Mouse (Mus musculus): Measurements from ENCODE around the gene Cdh15. TPM values are rescaled to one million over a fixed set of nuclear protein-coding genes. Genes with fewer than 3 reads are reported as not detected.

The Cdh15 gene
- polyA plus RNA-seq, 1 experiment from 2014 or later = 1.8 TPM

GRCm38 (mm10) chr8:122854388-122854787, 6.6 kb downstream of the Cdh15 start:
- H3K4me3 ChIP-seq (ENCODE audit: low read length) = no peak overlapping the region
- H3K4me2 ChIP-seq (replicated peaks; ENCODE audit: low read depth, low read length) = no peak overlapping the region
- no peak overlapping the region for H3K9ac ChIP-seq (replicated peaks; ENCODE audit: low read length)

GRCm38 (mm10) chr8:122855123-122855522, 7.4 kb downstream of the Cdh15 start:
- Histone ChIP-seq H3K36me3 (ENCODE audit: insufficient read depth, low read length) (no peaks in the 10 kb centered on the region), H3K27me3 (ENCODE audit: insufficient read depth, low read length) (no peaks in the 10 kb centered on the region), H3K4me3 (ENCODE audit: low read length) (no peak overlapping the region), H3K4me2 (replicated peaks; ENCODE audit: low read depth, low read length) (no peak overlapping the region), H3K9me3 (ENCODE audit: low read length) (no peaks in the 10 kb centered on the region), H3K9ac (replicated peaks; ENCODE audit: low read length) (no peak overlapping the region), H3K27ac (ENCODE audit: low read length) (no peak overlapping the region), H3K4me1 (ENCODE audit: insufficient read depth, low read length) (peaks cover 5% of the 10 kb centered on the region; the same call in 1 of the 2 replicates)
- no peak for ATAC-seq (ENCODE audit: low FRiP score, low TSS enrichment)
- WGBS = 77% methylated on average over 4 of the region's 4 CpGs

More at GRCm38 (mm10) chr8:122854388-122854787, 6.6 kb downstream of the Cdh15 start:
- no peak for ATAC-seq (ENCODE audit: low FRiP score, low TSS enrichment)
- no peaks in the 10 kb centered on the region for H3K27me3 ChIP-seq (ENCODE audit: insufficient read depth, low read length)
- H3K9me3 ChIP-seq (ENCODE audit: low read length) = no peaks in the 10 kb centered on the region
- H3K4me1 ChIP-seq (ENCODE audit: insufficient read depth, low read length) = peaks cover 5% of the 10 kb centered on the region; the same call in 1 of the 2 replicates
- no peak overlapping the region for H3K27ac ChIP-seq (ENCODE audit: low read length)
- no peaks in the 10 kb centered on the region for H3K36me3 ChIP-seq (ENCODE audit: insufficient read depth, low read length)
- 85% methylated on average over 7 of the region's 7 CpGs for WGBS

DNA sequence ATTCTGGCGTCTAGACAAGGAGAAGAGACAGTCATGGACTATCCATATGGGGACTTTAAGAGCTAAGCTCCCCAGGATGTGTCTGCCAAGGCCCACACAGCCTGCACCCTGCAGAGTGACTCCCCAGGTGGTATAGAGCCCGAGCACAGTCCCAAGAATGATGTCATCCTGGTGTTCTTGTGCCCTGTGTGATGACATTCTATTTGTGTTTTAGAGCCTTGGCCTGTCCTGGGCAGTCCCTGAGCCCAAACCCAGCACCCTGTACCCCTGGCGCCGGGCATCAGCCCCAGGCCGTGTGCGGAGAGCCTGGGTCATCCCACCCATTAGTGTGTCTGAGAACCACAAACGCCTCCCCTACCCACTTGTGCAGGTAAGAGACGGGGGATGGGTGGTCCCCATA, 8.5 kb downstream of the Cdh15 start:
- H3K27me3 ChIP-seq (ENCODE audit: insufficient read depth, low read length) = no peaks in the 10 kb centered on the region
- no peak overlapping the region for H3K9ac ChIP-seq (replicated peaks; ENCODE audit: low read length)
- WGBS = 82% methylated on average over 8 of the region's 8 CpGs
- H3K36me3 ChIP-seq (ENCODE audit: insufficient read depth, low read length) = no peaks in the 10 kb centered on the region
- peaks cover 5% of the 10 kb centered on the region; the same call in 1 of the 2 replicates for H3K4me1 ChIP-seq (ENCODE audit: insufficient read depth, low read length)
- H3K4me2 ChIP-seq (replicated peaks; ENCODE audit: low read depth, low read length) = no peak overlapping the region
- H3K27ac ChIP-seq (ENCODE audit: low read length) = no peak overlapping the region
- no peak for ATAC-seq (ENCODE audit: low FRiP score, low TSS enrichment)
- no peak overlapping the region for H3K4me3 ChIP-seq (ENCODE audit: low read length)
- no peaks in the 10 kb centered on the region for H3K9me3 ChIP-seq (ENCODE audit: low read length)

DNA sequence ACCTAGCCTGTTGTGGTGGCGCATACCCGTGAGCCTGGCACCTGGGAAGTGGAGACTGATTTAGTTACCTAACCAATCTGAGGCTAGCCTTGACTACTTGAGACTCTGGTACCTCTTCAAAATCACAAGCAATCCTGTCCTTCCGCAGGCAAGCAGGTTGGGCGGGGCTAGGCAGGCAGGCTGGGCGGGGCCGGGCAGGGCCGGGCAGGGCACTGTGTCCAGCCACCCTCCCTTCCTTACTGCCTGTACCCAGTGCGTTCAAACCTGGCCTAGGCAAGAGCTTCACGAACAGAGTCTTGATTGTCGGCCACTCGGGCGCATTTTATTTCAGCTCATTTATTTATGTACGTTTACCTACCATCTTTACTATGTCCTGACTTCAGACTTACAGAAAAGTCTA, 12.1 kb downstream of the Cdh15 start:
- Histone ChIP-seq H3K9ac (replicated peaks; ENCODE audit: low read length) (no peak overlapping the region), H3K27me3 (ENCODE audit: insufficient read depth, low read length) (no peaks in the 10 kb centered on the region), H3K4me2 (replicated peaks; ENCODE audit: low read depth, low read length) (no peak overlapping the region), H3K9me3 (ENCODE audit: low read length) (peaks cover 8% of the 10 kb centered on the region; the same call in 1 of the 2 replicates), H3K4me3 (ENCODE audit: low read length) (no peak overlapping the region), H3K27ac (ENCODE audit: low read length) (no peak overlapping the region), H3K4me1 (ENCODE audit: insufficient read depth, low read length) (0 out of 2 replicates have a peak, but pooled peaks cover 4% of the 10 kb centered on the region), H3K36me3 (ENCODE audit: insufficient read depth, low read length) (no peaks in the 10 kb centered on the region)
- ATAC-seq (ENCODE audit: low FRiP score, low TSS enrichment) = no peak
- WGBS = 57% methylated on average over 13 of the region's 13 CpGs

- Histone ChIP-seq H3K27ac (ENCODE audit: low read length) (no peak overlapping the region), H3K36me3 (ENCODE audit: insufficient read depth, low read length) (no peaks in the 10 kb centered on the region), H3K4me1 (ENCODE audit: insufficient read depth, low read length) (0 out of 2 replicates have a peak, but pooled peaks cover 4% of the 10 kb centered on the region), H3K9ac (replicated peaks; ENCODE audit: low read length) (peak overlapping the region; percentile 29; the same call in 1 of the 2 replicates), H3K4me2 (replicated peaks; ENCODE audit: low read depth, low read length) (peak overlapping the region; percentile 45), H3K9me3 (ENCODE audit: low read length) (peaks cover 21% of the 10 kb centered on the region; the same call in 1 of the 2 replicates), H3K27me3 (ENCODE audit: insufficient read depth, low read length) (no peaks in the 10 kb centered on the region), H3K4me3 (ENCODE audit: low read length) (peak overlapping the region; percentile 24)
- WGBS = 44% methylated on average over 26 of the region's 26 CpGs
- ATAC-seq (ENCODE audit: low FRiP score, low TSS enrichment) = no peak
Observed at GRCm38 (mm10) chr8:122864719-122865129, 17.0 kb downstream of the Cdh15 start.

DNA sequence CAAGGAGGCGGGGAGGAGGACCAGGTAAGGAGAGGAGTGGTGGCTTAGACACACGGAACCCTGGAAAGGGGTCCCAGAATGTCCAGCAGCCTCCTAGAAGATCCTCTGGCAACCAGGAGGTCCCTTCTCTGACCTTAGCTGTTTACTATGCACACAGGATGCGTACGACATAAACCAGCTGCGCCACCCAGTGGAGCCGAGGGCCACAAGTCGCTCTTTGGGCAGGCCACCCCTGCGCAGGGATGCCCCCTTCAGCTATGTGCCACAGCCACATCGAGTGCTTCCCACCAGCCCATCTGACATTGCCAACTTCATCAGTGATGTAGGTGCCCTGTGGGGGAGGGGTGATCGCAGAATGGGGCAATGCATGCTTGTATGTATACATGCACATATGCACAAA, 17.7 kb downstream of the Cdh15 start:
- Histone ChIP-seq H3K4me3 (ENCODE audit: low read length) (peak overlapping the region; percentile 24; the same call in 1 of the 2 replicates), H3K4me1 (ENCODE audit: insufficient read depth, low read length) (0 out of 2 replicates have a peak, but pooled peaks cover 4% of the 10 kb centered on the region)
- 66% methylated on average over 10 of the region's 10 CpGs for WGBS

GRCm38 (mm10) chr8:122866231-122866630, 18.5 kb downstream of the Cdh15 start:
- Histone ChIP-seq H3K9me3 (ENCODE audit: low read length) (peaks cover 21% of the 10 kb centered on the region; the same call in 1 of the 2 replicates), H3K4me2 (replicated peaks; ENCODE audit: low read depth, low read length) (no peak overlapping the region), H3K4me1 (ENCODE audit: insufficient read depth, low read length) (0 out of 2 replicates have a peak, but pooled peaks cover 6% of the 10 kb centered on the region), H3K27me3 (ENCODE audit: insufficient read depth, low read length) (no peaks in the 10 kb centered on the region), H3K36me3 (ENCODE audit: insufficient read depth, low read length) (no peaks in the 10 kb centered on the region), H3K27ac (ENCODE audit: low read length) (no peak overlapping the region), H3K4me3 (ENCODE audit: low read length) (no peak overlapping the region), H3K9ac (replicated peaks; ENCODE audit: low read length) (no peak overlapping the region)
- ATAC-seq (ENCODE audit: low FRiP score, low TSS enrichment) = no peak
- 85% methylated on average over 8 of the region's 8 CpGs for whole genome bisulfite sequencing

More for the DNA sequence above, 17.7 kb downstream of the Cdh15 start:
- Histone ChIP-seq H3K27ac (ENCODE audit: low read length) (no peak overlapping the region), H3K36me3 (ENCODE audit: insufficient read depth, low read length) (no peaks in the 10 kb centered on the region), H3K9ac (replicated peaks; ENCODE audit: low read length) (no peak overlapping the region), H3K27me3 (ENCODE audit: insufficient read depth, low read length) (no peaks in the 10 kb centered on the region), H3K9me3 (ENCODE audit: low read length) (peaks cover 21% of the 10 kb centered on the region; the same call in 1 of the 2 replicates), H3K4me2 (replicated peaks; ENCODE audit: low read depth, low read length) (peak overlapping the region; percentile 45)
- no peak for ATAC-seq (ENCODE audit: low FRiP score, low TSS enrichment)

DNA sequence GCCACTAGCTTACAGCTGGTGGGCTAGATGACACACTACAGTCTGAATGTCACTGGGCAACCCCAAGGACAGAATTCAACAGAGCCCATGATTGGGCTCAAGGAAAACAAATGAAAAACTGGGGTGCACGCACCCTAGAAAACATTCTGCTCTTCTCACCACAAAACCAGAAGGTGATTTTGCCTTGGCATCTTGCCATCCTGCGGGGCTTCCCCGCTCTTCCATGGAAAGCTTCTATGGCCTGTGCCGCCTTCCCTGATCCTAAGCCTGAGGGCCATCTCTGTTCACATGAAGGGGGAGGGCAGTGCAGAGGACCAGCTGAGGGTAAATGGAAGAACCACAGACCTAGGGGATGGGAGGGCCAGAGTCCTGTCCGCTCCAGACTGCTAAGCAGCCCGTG, 20.2 kb downstream of the Cdh15 start:
- 86% methylated on average over 6 of the region's 6 CpGs for WGBS
- peaks cover 21% of the 10 kb centered on the region; the same call in 1 of the 2 replicates for H3K9me3 ChIP-seq (ENCODE audit: low read length)
- no peak for ATAC-seq (ENCODE audit: low FRiP score, low TSS enrichment)
- H3K27ac ChIP-seq (ENCODE audit: low read length) = no peak overlapping the region
- H3K4me1 ChIP-seq (ENCODE audit: insufficient read depth, low read length) = 0 out of 2 replicates have a peak, but pooled peaks cover 6% of the 10 kb centered on the region
- no peak overlapping the region for H3K9ac ChIP-seq (replicated peaks; ENCODE audit: low read length)
- H3K36me3 ChIP-seq (ENCODE audit: insufficient read depth, low read length) = no peaks in the 10 kb centered on the region
- H3K4me3 ChIP-seq (ENCODE audit: low read length) = no peak overlapping the region
- H3K4me2 ChIP-seq (replicated peaks; ENCODE audit: low read depth, low read length) = no peak overlapping the region
- H3K27me3 ChIP-seq (ENCODE audit: insufficient read depth, low read length) = no peaks in the 10 kb centered on the region

GRCm38 (mm10) chr8:122870377-122870863, 22.7 kb downstream of the Cdh15 start:
- WGBS = 19% methylated on average over 31 of the region's 31 CpGs
- Histone ChIP-seq H3K4me2 (replicated peaks; ENCODE audit: low read depth, low read length) (peak overlapping the region; percentile 43), H3K27me3 (ENCODE audit: insufficient read depth, low read length) (no peaks in the 10 kb centered on the region), H3K4me1 (ENCODE audit: insufficient read depth, low read length) (0 out of 2 replicates have a peak, but pooled peaks cover 2% of the 10 kb centered on the region), H3K9ac (replicated peaks; ENCODE audit: low read length) (0 out of 2 replicates have a peak overlapping the region, but pooled peaks have one; percentile 30), H3K4me3 (ENCODE audit: low read length) (peak overlapping the region; percentile 4; the same call in 1 of the 2 replicates), H3K27ac (ENCODE audit: low read length) (no peak overlapping the region), H3K9me3 (ENCODE audit: low read length) (peaks cover 8% of the 10 kb centered on the region; the same call in 1 of the 2 replicates), H3K36me3 (ENCODE audit: insufficient read depth, low read length) (no peaks in the 10 kb centered on the region)
- ATAC-seq (ENCODE audit: low FRiP score, low TSS enrichment) = 0 out of 2 replicates have a peak, but pooled peaks have one; percentile 52

GRCm38 (mm10) chr8:122871663-122872062, 23.9 kb downstream of the Cdh15 start:
- H3K36me3 ChIP-seq (ENCODE audit: insufficient read depth, low read length) = no peaks in the 10 kb centered on the region
- 0 out of 2 replicates have a peak, but pooled peaks cover 2% of the 10 kb centered on the region for H3K4me1 ChIP-seq (ENCODE audit: insufficient read depth, low read length)
- no peaks in the 10 kb centered on the region for H3K27me3 ChIP-seq (ENCODE audit: insufficient read depth, low read length)
- H3K9ac ChIP-seq (replicated peaks; ENCODE audit: low read length) = no peak overlapping the region
- WGBS = 77% methylated on average over 9 of the region's 9 CpGs
- no peak overlapping the region for H3K27ac ChIP-seq (ENCODE audit: low read length)
- no peak overlapping the region for H3K4me3 ChIP-seq (ENCODE audit: low read length)
- H3K4me2 ChIP-seq (replicated peaks; ENCODE audit: low read depth, low read length) = no peak overlapping the region
- no peaks in the 10 kb centered on the region for H3K9me3 ChIP-seq (ENCODE audit: low read length)
- ATAC-seq (ENCODE audit: low FRiP score, low TSS enrichment) = no peak

Data from kidney, embryonic 16.5 days (tissue).